Mouse (Mus musculus): ENCODE data around the gene Gnao1. TPM values are rescaled to one million over a fixed set of nuclear protein-coding genes. Genes with fewer than 3 reads are reported as not detected.

Gnao1 gene
- total RNA-seq, 2 experiments from 2014 or later: not detected

GRCm38 (mm10) chr8:93980141-93980540 lies 170.4 kb downstream of the Gnao1 start:
- no peak for ATAC-seq (replicated peaks; ENCODE audit: low FRiP score, poor library complexity, severe bottlenecking)

- ATAC-seq (replicated peaks; ENCODE audit: low FRiP score, poor library complexity, severe bottlenecking): no peak
Observed at GRCm38 (mm10) chr8:93981679-93982215, 172.0 kb downstream of the Gnao1 start.

- ATAC-seq (replicated peaks; ENCODE audit: low FRiP score, poor library complexity, severe bottlenecking): no peak
Observed at GRCm38 (mm10) chr8:93983827-93984226, 174.1 kb downstream of the Gnao1 start.

GRCm38 (mm10) chr8:93984731-93985130 lies 175.0 kb downstream of the Gnao1 start:
- ATAC-seq (replicated peaks; ENCODE audit: low FRiP score, poor library complexity, severe bottlenecking): no peak

- no peak for ATAC-seq (replicated peaks; ENCODE audit: low FRiP score, poor library complexity, severe bottlenecking)
Observed at GRCm38 (mm10) chr8:93989739-93990138, 180.0 kb downstream of the Gnao1 start.

- ATAC-seq (replicated peaks; ENCODE audit: low FRiP score, poor library complexity, severe bottlenecking): no peak
Observed at GRCm38 (mm10) chr8:93998961-93999360, 189.2 kb downstream of the Gnao1 start.

- ATAC-seq (replicated peaks; ENCODE audit: low FRiP score, poor library complexity, severe bottlenecking): no peak
Observed at GRCm38 (mm10) chr8:94004139-94004538, 194.4 kb downstream of the Gnao1 start.

- ATAC-seq (replicated peaks; ENCODE audit: low FRiP score, poor library complexity, severe bottlenecking): no peak
Observed at GRCm38 (mm10) chr8:94009243-94009845, 199.6 kb downstream of the Gnao1 start.

- no peak for ATAC-seq (replicated peaks; ENCODE audit: low FRiP score, poor library complexity, severe bottlenecking)
Observed at GRCm38 (mm10) chr8:94010101-94010705, 200.4 kb downstream of the Gnao1 start.

GRCm38 (mm10) chr8:94011076-94012012 lies 201.6 kb downstream of the Gnao1 start:
- peak; percentile 56 for ATAC-seq (replicated peaks; ENCODE audit: low FRiP score, poor library complexity, severe bottlenecking)

GRCm38 (mm10) chr8:94012013-94012951 lies 202.5 kb downstream of the Gnao1 start, which contains the start of gene Amfr:
Gene Amfr, minus strand, starts transcription at chr8:94012842.
- ATAC-seq (replicated peaks; ENCODE audit: low FRiP score, poor library complexity, severe bottlenecking): peak; percentile 82

- no peak for ATAC-seq (replicated peaks; ENCODE audit: low FRiP score, poor library complexity, severe bottlenecking)
Observed at GRCm38 (mm10) chr8:94013026-94013612, 203.4 kb downstream of the Gnao1 start.

Other genes with a start within 250 kb of the Gnao1 start
- 14.2 and 30.7 TPM in 2 replicates for gene Amfr, start 202.9 kb downstream of the Gnao1 start, total RNA-seq (2015; ENCODE audit: low replicate concordance)
- 46.3 and 50.1 TPM in 2 replicates for gene Amfr, start 202.9 kb downstream of the Gnao1 start, total RNA-seq (2017; ENCODE audit: low replicate concordance)
- 30.9 and 43.6 TPM in 2 replicates for gene Nudt21, start 227.1 kb downstream of the Gnao1 start, total RNA-seq (2015; ENCODE audit: low replicate concordance)
- 23.6 and 23.7 TPM in 2 replicates for gene Nudt21, start 227.1 kb downstream of the Gnao1 start, total RNA-seq (2017; ENCODE audit: low replicate concordance)
- 1.7 and 6.7 TPM in 2 replicates for gene Ogfod1, start 227.2 kb downstream of the Gnao1 start, total RNA-seq (2015; ENCODE audit: low replicate concordance)
- 2.0 and 2.5 TPM in 2 replicates for gene Ogfod1, start 227.2 kb downstream of the Gnao1 start, total RNA-seq (2017; ENCODE audit: low replicate concordance)

All from erythroblast, adult 5-6 weeks (primary cell).